Mouse (Mus musculus): ENCODE results near the gene Ltb. TPM values are rescaled to one million over a fixed set of nuclear protein-coding genes. Genes with fewer than 3 reads are reported as not detected.
A peak's percentile ranks its signal among the peaks of the same experiment; 100 is the strongest.

Ltb gene
- total and polyA plus RNA-seq, 3 experiments = 1.1 to 1.5 TPM; not detected in 1

- Histone ChIP-seq H3K9me3 (replicated peaks; ENCODE audit: insufficient read depth, low read length) (no peaks in the 10 kb centered on the region), H3K9ac (ENCODE audit: control insufficient read depth, low read depth, low read length, poor library complexity, severe bottlenecking) (peak overlapping the region; percentile 94), H3K27me3 (ENCODE audit: control insufficient read depth in 1 of 2, insufficient read depth in 2 of 2, low read length in 2 of 2) (no peaks in the 10 kb centered on the region), H3K4me1 (ENCODE audit: control insufficient read depth in 1 of 2, insufficient read depth in 2 of 2, low read length in 2 of 2) (peaks cover 0 to 9% of the 10 kb centered on the region in 2 experiments; a peak in 2 of 4 replicates), H3K36me3 (ENCODE audit: control insufficient read depth in 1 of 2, insufficient read depth in 2 of 2, low read length in 2 of 2) (peaks cover 6% of the 10 kb centered on the region in 2 experiments; a peak in 3 of 4 replicates), H3K4me3 (ENCODE audit: control insufficient read depth in 1 of 2, insufficient read depth in 1 of 2, low read depth in 2 of 2, low read length in 2 of 2) (peak overlapping the region; percentile 64 to 94), H3K27ac (ENCODE audit: control insufficient read depth, low read depth, low read length) (peak overlapping the region; percentile 98), H3K79me2 (ENCODE audit: control insufficient read depth, insufficient read depth, low read length, poor library complexity) (peaks cover 26% of the 10 kb centered on the region)
- peak; percentile 70 for DNase-seq (ENCODE audit: low read depth, low spot score)
- TF ChIP-seq MEF2A (IDR thresholded peaks at IDR 0.05; ENCODE audit: extremely low read depth, insufficient replicate concordance, low read depth, low read length, poor library complexity, severe bottlenecking) = no peak
- peak; percentile 15 to 66; a peak in 2 of 4 replicates for TF ChIP-seq POLR2A (IDR thresholded peaks at IDR 0.05; ENCODE audit: control insufficient read depth in 1 of 2, insufficient read depth in 1 of 2, low read depth in 1 of 2, low read length in 2 of 2, poor library complexity in 1 of 2)
- no peak for TF ChIP-seq RCOR1 (IDR thresholded peaks at IDR 0.05; ENCODE audit: low read depth, low read length)
- no peak for TF ChIP-seq ZMIZ1 (IDR thresholded peaks at IDR 0.05; ENCODE audit: low read depth, low read length)
- TF ChIP-seq ETS1 (IDR thresholded peaks at IDR 0.05; ENCODE audit: low read depth, low read length) = 0 out of 2 replicates have a peak, but pooled peaks have one; percentile 19
- no peak for TF ChIP-seq JUND (IDR thresholded peaks at IDR 0.05; ENCODE audit: low read depth, low read length)
- no peak for TF ChIP-seq TAL1 (IDR thresholded peaks at IDR 0.05; ENCODE audit: low read length)
- TF ChIP-seq ZC3H11A (IDR thresholded peaks at IDR 0.05; ENCODE audit: low read depth, low read length) = no peak
- no peak for TF ChIP-seq UBTF (IDR thresholded peaks at IDR 0.05; ENCODE audit: borderline replicate concordance, insufficient read depth, low read depth, low read length)
These were observed 40.7 kb downstream of the Ltb start for GRCm38 (mm10) chr17:35234903-35235302.

GRCm38 (mm10) chr17:35235614-35236389 is 41.6 kb downstream of the Ltb start, which contains the start of gene Nfkbil1:
Gene Nfkbil1, minus strand, starts transcription at chr17:35235792.
- Histone ChIP-seq H3K9ac (ENCODE audit: control insufficient read depth, low read depth, low read length, poor library complexity, severe bottlenecking) (peak within 1 kb of the TSS; percentile 94), H3K4me3 (ENCODE audit: control insufficient read depth in 1 of 2, insufficient read depth in 1 of 2, low read depth in 2 of 2, low read length in 2 of 2) (peak within 1 kb of the TSS; percentile 64 to 94), H3K36me3 (ENCODE audit: control insufficient read depth in 1 of 2, insufficient read depth in 2 of 2, low read length in 2 of 2) (peaks cover 3 to 12% of the 10 kb centered on the region in 2 experiments; a peak in 2 of 4 replicates), H3K9me3 (replicated peaks; ENCODE audit: insufficient read depth, low read length) (no peaks in the 10 kb centered on the region), H3K79me2 (ENCODE audit: control insufficient read depth, insufficient read depth, low read length, poor library complexity) (peaks cover 23% of the 10 kb centered on the region), H3K4me1 (ENCODE audit: control insufficient read depth in 1 of 2, insufficient read depth in 2 of 2, low read length in 2 of 2) (peaks cover 4 to 17% of the 10 kb centered on the region in 2 experiments; a peak in 3 of 4 replicates), H3K27me3 (ENCODE audit: control insufficient read depth in 1 of 2, insufficient read depth in 2 of 2, low read length in 2 of 2) (no peaks in the 10 kb centered on the region), H3K27ac (ENCODE audit: control insufficient read depth, low read depth, low read length) (peak within 1 kb of the TSS; percentile 98)
- DNase-seq (ENCODE audit: low read depth, low spot score) = peak; percentile 99
- TF ChIP-seq CHD2 (IDR thresholded peaks at IDR 0.05; ENCODE audit: low read length) (peak; percentile 64), EP300 (IDR thresholded peaks at IDR 0.05; ENCODE audit: low read depth in 1 of 2, low read length in 2 of 2) (peak in 1 of 2 experiments; percentile 51; a peak in 2 of 4 replicates), ZNF384 (IDR thresholded peaks at IDR 0.05; ENCODE audit: low read depth, low read length) (0 out of 2 replicates have a peak, but pooled peaks have one; percentile 4), MEF2A (IDR thresholded peaks at IDR 0.05; ENCODE audit: extremely low read depth, insufficient replicate concordance, low read depth, low read length, poor library complexity, severe bottlenecking) (peak; percentile 22; the same call in 1 of the 2 replicates), MYC (IDR thresholded peaks at IDR 0.05; ENCODE audit: low read depth, low read length) (peak; percentile 94), ZC3H11A (IDR thresholded peaks at IDR 0.05; ENCODE audit: low read depth, low read length) (peak; percentile 25; the same call in 1 of the 2 replicates), MXI1 (IDR thresholded peaks at IDR 0.05; ENCODE audit: low read depth, low read length) (peak; percentile 85), MAFK (IDR thresholded peaks at IDR 0.05; ENCODE audit: borderline replicate concordance, low read depth, low read length) (no peak), ETS1 (IDR thresholded peaks at IDR 0.05; ENCODE audit: low read depth, low read length) (peak; percentile 66), POLR2AphosphoS2 (IDR thresholded peaks at IDR 0.05; ENCODE audit: low read length) (peak; percentile 63; the same call in 1 of the 2 replicates), TAL1 (IDR thresholded peaks at IDR 0.05; ENCODE audit: low read length) (no peak), MAX (IDR thresholded peaks at IDR 0.05; ENCODE audit: low read length) (peak; percentile 93), JUND (IDR thresholded peaks at IDR 0.05; ENCODE audit: low read depth, low read length) (peak; percentile 77; the same call in 1 of the 2 replicates), TBP (IDR thresholded peaks at IDR 0.05; ENCODE audit: low read depth, low read length) (peak; percentile 88), ZMIZ1 (IDR thresholded peaks at IDR 0.05; ENCODE audit: low read depth, low read length) (peak; percentile 67), NELFE (IDR thresholded peaks at IDR 0.05; ENCODE audit: low read depth, low read length) (peak; percentile 75), UBTF (IDR thresholded peaks at IDR 0.05; ENCODE audit: borderline replicate concordance, insufficient read depth, low read depth, low read length) (no peak), E2F4 (IDR thresholded peaks at IDR 0.05; ENCODE audit: borderline replicate concordance, low read depth, low read length) (no peak), ZKSCAN1 (IDR thresholded peaks at IDR 0.05; ENCODE audit: low read depth, low read length) (no peak), KAT2A (conservative IDR thresholded peaks at IDR 0.05; ENCODE audit: low read depth, low read length) (peak; percentile 89), MYB (IDR thresholded peaks at IDR 0.05; ENCODE audit: low read depth, low read length) (no peak), POLR2A (IDR thresholded peaks at IDR 0.05; ENCODE audit: control insufficient read depth in 1 of 2, insufficient read depth in 1 of 2, low read depth in 1 of 2, low read length in 2 of 2, poor library complexity in 1 of 2) (peak; percentile 75 to 78), ELF1 (IDR thresholded peaks at IDR 0.05; ENCODE audit: low read depth, low read length) (peak; percentile 98), POLR2AphosphoS5 (IDR thresholded peaks at IDR 0.05; ENCODE audit: borderline replicate concordance, low read depth, low read length) (no peak), GABPA (IDR thresholded peaks at IDR 0.05; ENCODE audit: low read depth, low read length) (no peak)
